Mouse (Mus musculus) midbrain, embryonic 15.5 days (tissue): ENCODE results near the gene Txndc17. TPM values are rescaled to one million over a fixed set of nuclear protein-coding genes. Genes with fewer than 3 reads are reported as not detected.

ENCODE experiments used
- ATAC-seq: fragments of 200-750 bp; cut with Nextera tagmentation; replicated peaks from 2 replicates; pipeline ENCODE4 v1.8.0; 2017; ENCODE audit warnings: moderate TSS enrichment
- H3K27ac ChIP-seq: fragments of 300-500 bp; sonication (generic); 2 replicates; pipeline ENCODE4 v1.5.1; 2015; ENCODE audit warnings: mild to moderate bottlenecking, inconsistent platforms
- H3K27me3 ChIP-seq: fragments of 300-500 bp; sonication (generic); replicated peaks from 2 replicates; pipeline ENCODE4 v1.6.1; 2015; ENCODE audit warnings: inconsistent platforms
- H3K36me3 ChIP-seq: fragments of 300-500 bp; sonication (generic); replicated peaks from 2 replicates; pipeline ENCODE4 v1.6.1; 2015; ENCODE audit warnings: inconsistent platforms
- H3K4me1 ChIP-seq: fragments of 300-500 bp; sonication (generic); 2 replicates; pipeline ENCODE4 v1.6.1; 2015; ENCODE audit warnings: inconsistent platforms
- H3K4me2 ChIP-seq: fragments of 300-500 bp; sonication (generic); 2 replicates; pipeline ENCODE4 v1.6.1; 2015; ENCODE audit warnings: inconsistent platforms, mild to moderate bottlenecking, moderate library complexity
- H3K4me3 ChIP-seq: fragments of 300-500 bp; sonication (generic); 2 replicates; pipeline ENCODE4 v1.5.1; 2015; ENCODE audit warnings: mild to moderate bottlenecking, inconsistent platforms
- H3K9ac ChIP-seq: fragments of 300-500 bp; sonication (generic); 2 replicates; pipeline ENCODE4 v1.6.1; 2015; ENCODE audit warnings: mild to moderate bottlenecking, inconsistent platforms
- H3K9me3 ChIP-seq: fragments of 300-500 bp; sonication (generic); 2 replicates; pipeline ENCODE4 v1.6.1; 2016; ENCODE audit warnings: inconsistent platforms
- WGBS: fragments of 180-500 bp; shearing (Covaris S2); methylation state at CpG from one replicate; pipeline ENCODE4 v1.1.7; 2015; ENCODE audit warnings: mixed read lengths; 5-methylcytosine and 5-hydroxymethylcytosine counted together
- polyA plus RNA-seq: library from polyadenylated mRNA; unstranded; fragments of >200 nt; fragmentation: Nextera tagmentation; extraction: Ambion mirVana; gene quantifications from 2 replicates; pipeline ENCODE4 v1.2.1, GENCODE M21; 2015

Txndc17 gene
- polyA plus RNA-seq, 1 experiment from 2014 or later = 141 TPM

GRCm38 (mm10) chr11:72226020-72226791, 18.9 kb downstream of the Txndc17 start:
- no peak overlapping the region for H3K4me3 ChIP-seq
- no peaks in the 10 kb centered on the region for H3K27me3 ChIP-seq
- no peaks in the 10 kb centered on the region for H3K36me3 ChIP-seq
- H3K4me2 ChIP-seq = no peak overlapping the region
- 44% methylated on average over 10 of the region's 10 CpGs for WGBS
- no peaks in the 10 kb centered on the region for H3K9me3 ChIP-seq
- no peak overlapping the region for H3K9ac ChIP-seq
- ATAC-seq = no peak
- no peaks in the 10 kb centered on the region for H3K4me1 ChIP-seq
- H3K27ac ChIP-seq = no peak overlapping the region

GRCm38 (mm10) chr11:72226901-72227300, 19.6 kb downstream of the Txndc17 start:
- Histone ChIP-seq H3K4me3 (no peak overlapping the region), H3K9ac (no peak overlapping the region), H3K36me3 (no peaks in the 10 kb centered on the region), H3K4me1 (no peaks in the 10 kb centered on the region), H3K4me2 (no peak overlapping the region), H3K27me3 (no peaks in the 10 kb centered on the region), H3K27ac (no peak overlapping the region), H3K9me3 (no peaks in the 10 kb centered on the region)
- 95% methylated on average over 6 of the region's 6 CpGs for WGBS
- no peak for ATAC-seq

GRCm38 (mm10) chr11:72228513-72228912, 21.2 kb downstream of the Txndc17 start:
- H3K4me1 ChIP-seq = no peaks in the 10 kb centered on the region

GRCm38 (mm10) chr11:72232068-72232467, 24.7 kb downstream of the Txndc17 start:
- no peak for ATAC-seq
- Histone ChIP-seq H3K36me3 (no peaks in the 10 kb centered on the region), H3K4me3 (no peak overlapping the region), H3K9me3 (no peaks in the 10 kb centered on the region), H3K27ac (no peak overlapping the region), H3K9ac (no peak overlapping the region), H3K27me3 (no peaks in the 10 kb centered on the region), H3K4me1 (no peaks in the 10 kb centered on the region), H3K4me2 (no peak overlapping the region)
- 85% methylated on average over 7 of the region's 7 CpGs for WGBS

More at GRCm38 (mm10) chr11:72228513-72228912, 21.2 kb downstream of the Txndc17 start:
- WGBS = 92% methylated on average over 4 of the region's 4 CpGs
- no peak overlapping the region for H3K27ac ChIP-seq
- H3K4me2 ChIP-seq = no peak overlapping the region
- H3K9ac ChIP-seq = no peak overlapping the region
- no peaks in the 10 kb centered on the region for H3K36me3 ChIP-seq
- ATAC-seq = no peak
- no peaks in the 10 kb centered on the region for H3K27me3 ChIP-seq
- H3K9me3 ChIP-seq = no peaks in the 10 kb centered on the region
- no peak overlapping the region for H3K4me3 ChIP-seq

GRCm38 (mm10) chr11:72232991-72233390, 25.6 kb downstream of the Txndc17 start:
- no peak overlapping the region for H3K27ac ChIP-seq
- H3K4me3 ChIP-seq = no peak overlapping the region
- H3K4me1 ChIP-seq = no peaks in the 10 kb centered on the region
- no peaks in the 10 kb centered on the region for H3K9me3 ChIP-seq
- no peaks in the 10 kb centered on the region for H3K36me3 ChIP-seq
- H3K27me3 ChIP-seq = no peaks in the 10 kb centered on the region
- no peak overlapping the region for H3K4me2 ChIP-seq
- no peak for ATAC-seq
- H3K9ac ChIP-seq = no peak overlapping the region
- WGBS = 67% methylated on average over 1 of the region's 1 CpGs

- no peaks in the 10 kb centered on the region for H3K27me3 ChIP-seq
- no peak overlapping the region for H3K4me2 ChIP-seq
- no peak for ATAC-seq
- H3K27ac ChIP-seq = no peak overlapping the region
- H3K36me3 ChIP-seq = no peaks in the 10 kb centered on the region
- 67% methylated on average over 5 of the region's 5 CpGs for WGBS
- H3K4me3 ChIP-seq = no peak overlapping the region
- no peaks in the 10 kb centered on the region for H3K9me3 ChIP-seq
- H3K4me1 ChIP-seq = no peaks in the 10 kb centered on the region
- H3K9ac ChIP-seq = no peak overlapping the region
Observed at GRCm38 (mm10) chr11:72234013-72234412, 26.7 kb downstream of the Txndc17 start.

GRCm38 (mm10) chr11:72240062-72240860, 32.9 kb downstream of the Txndc17 start:
- H3K27ac ChIP-seq = no peak overlapping the region
- no peak for ATAC-seq
- H3K4me1 ChIP-seq = no peaks in the 10 kb centered on the region
- H3K9me3 ChIP-seq = no peaks in the 10 kb centered on the region
- WGBS = 71% methylated on average over 4 of the region's 4 CpGs
- H3K9ac ChIP-seq = no peak overlapping the region
- no peaks in the 10 kb centered on the region for H3K27me3 ChIP-seq
- no peak overlapping the region for H3K4me2 ChIP-seq
- H3K36me3 ChIP-seq = no peaks in the 10 kb centered on the region
- no peak overlapping the region for H3K4me3 ChIP-seq

GRCm38 (mm10) chr11:72245196-72245753, 37.9 kb downstream of the Txndc17 start:
- no peak overlapping the region for H3K27ac ChIP-seq
- no peaks in the 10 kb centered on the region for H3K36me3 ChIP-seq
- H3K4me2 ChIP-seq = no peak overlapping the region
- ATAC-seq = no peak
- no peaks in the 10 kb centered on the region for H3K27me3 ChIP-seq
- WGBS = 80% methylated on average over 8 of the region's 8 CpGs
- no peak overlapping the region for H3K4me3 ChIP-seq
- H3K9me3 ChIP-seq = no peaks in the 10 kb centered on the region
- H3K4me1 ChIP-seq = no peaks in the 10 kb centered on the region
- H3K9ac ChIP-seq = no peak overlapping the region

GRCm38 (mm10) chr11:72255629-72256028, 48.3 kb downstream of the Txndc17 start:
- WGBS = 91% methylated on average over 4 of the region's 4 CpGs
- Histone ChIP-seq H3K36me3 (no peaks in the 10 kb centered on the region), H3K9me3 (no peaks in the 10 kb centered on the region), H3K4me1 (no peaks in the 10 kb centered on the region), H3K27me3 (no peaks in the 10 kb centered on the region), H3K4me3 (no peak overlapping the region), H3K9ac (no peak overlapping the region), H3K4me2 (no peak overlapping the region), H3K27ac (no peak overlapping the region)
- ATAC-seq = no peak

GRCm38 (mm10) chr11:72256441-72256840, 49.1 kb downstream of the Txndc17 start:
- ATAC-seq = no peak
- 80% methylated on average over 2 of the region's 2 CpGs for WGBS
- Histone ChIP-seq H3K36me3 (no peaks in the 10 kb centered on the region), H3K4me2 (no peak overlapping the region), H3K27me3 (no peaks in the 10 kb centered on the region), H3K9me3 (no peaks in the 10 kb centered on the region), H3K27ac (no peak overlapping the region), H3K4me3 (no peak overlapping the region), H3K4me1 (no peaks in the 10 kb centered on the region), H3K9ac (no peak overlapping the region)
